Mouse (Mus musculus) layer of hippocampus, adult 11-12 months (tissue): ENCODE results near the gene Gsdmc3.
"Not testable (repeated sequence)": the region's sequence is repeated elsewhere in the genome, so short reads cannot be mapped to it uniquely, and the experiment has no call there.

Experiments used
- DNase-seq: peaks from one replicate; pipeline ENCODE4 v3.0.0; 2022; ENCODE audit warnings: low spot score

Gene Gsdmc3

GRCm38 (mm10) chr15:63878458-63878857, at the start of gene Gsdmc3:
TSS of gene Gsdmc3 (minus strand) at chr15:63878558.
- not testable (repeated sequence) for DNase-seq

GRCm38 (mm10) chr15:63926201-63926600, 47.8 kb upstream of the Gsdmc3 start:
- DNase-seq: no peak

- DNase-seq: no peak
These were observed 46.1 kb upstream of the Gsdmc3 start for GRCm38 (mm10) chr15:63924484-63924883.

GRCm38 (mm10) chr15:63921618-63922017, 43.3 kb upstream of the Gsdmc3 start:
- DNase-seq: not testable (repeated sequence)

GRCm38 (mm10) chr15:63919728-63920127, 41.4 kb upstream of the Gsdmc3 start:
- not testable (repeated sequence) for DNase-seq

GRCm38 (mm10) chr15:63916584-63916983, 38.2 kb upstream of the Gsdmc3 start:
- not testable (repeated sequence) for DNase-seq

GRCm38 (mm10) chr15:63912197-63912596, 33.8 kb upstream of the Gsdmc3 start, which contains the start of gene Gsdmc4:
TSS of gene Gsdmc4 (minus strand) at chr15:63912297.
- DNase-seq: not testable (repeated sequence)

- DNase-seq: not testable (repeated sequence)
These were observed 31.5 kb upstream of the Gsdmc3 start for GRCm38 (mm10) chr15:63909896-63910295.

- DNase-seq: peak; percentile 25
These were observed 17.4 kb upstream of the Gsdmc3 start for GRCm38 (mm10) chr15:63895560-63896353.

GRCm38 (mm10) chr15:63888440-63888839, 10.1 kb upstream of the Gsdmc3 start:
- DNase-seq: not testable (repeated sequence)

GRCm38 (mm10) chr15:63887949-63888348, 9.6 kb upstream of the Gsdmc3 start:
- DNase-seq: not testable (repeated sequence)

GRCm38 (mm10) chr15:63876160-63876559, 2.2 kb downstream of the Gsdmc3 start:
- DNase-seq: not testable (repeated sequence)

- DNase-seq: not testable (repeated sequence)
These were observed 16.4 kb downstream of the Gsdmc3 start for GRCm38 (mm10) chr15:63861965-63862364.
